Mouse (Mus musculus): ENCODE results near the gene Pdgfc. TPM values are rescaled to one million over a fixed set of nuclear protein-coding genes. Genes with fewer than 3 reads are reported as not detected.

Gene Pdgfc
- polyA plus RNA-seq, 1 experiment from 2014 or later: 7.9 TPM

DNA sequence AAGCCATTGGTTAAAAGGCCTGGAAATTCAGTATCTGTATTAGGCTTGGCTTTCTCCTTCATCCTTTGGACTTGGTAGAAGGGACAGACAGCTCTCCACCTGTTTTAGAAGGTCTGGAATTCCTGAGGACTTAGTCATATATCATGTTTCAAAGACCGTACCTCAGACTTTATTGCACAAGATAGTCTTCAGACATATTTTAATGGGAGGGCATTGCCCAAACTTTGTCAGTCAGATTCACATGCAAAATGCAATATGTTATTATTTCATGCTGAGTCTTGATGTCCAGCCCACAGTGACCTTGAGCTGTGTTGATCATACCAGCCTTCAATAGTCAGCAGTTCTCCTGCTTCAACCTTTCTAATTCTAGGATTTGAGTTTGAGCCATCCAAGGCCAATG is 64.9 kb downstream of the Pdgfc start:
- Histone ChIP-seq H3K4me3 (ENCODE audit: low read depth, low read length) (no peak overlapping the region), H3K36me3 (ENCODE audit: control insufficient read depth, insufficient read depth, low read length) (no peaks in the 10 kb centered on the region), H3K27me3 (ENCODE audit: control insufficient read depth, insufficient read depth, low read length) (no peaks in the 10 kb centered on the region), H3K4me2 (replicated peaks; ENCODE audit: low read depth) (no peak overlapping the region), H3K4me1 (replicated peaks; ENCODE audit: control insufficient read depth, insufficient read depth) (0 out of 2 replicates have a peak, but pooled peaks cover 2% of the 10 kb centered on the region), H3K9ac (ENCODE audit: low read length) (no peak overlapping the region), H3K9me3 (ENCODE audit: control insufficient read depth, low read length) (no peaks in the 10 kb centered on the region), H3K27ac (replicated peaks) (no peak overlapping the region)
- ATAC-seq (ENCODE audit: low FRiP score, low TSS enrichment) (no peak), DNase-seq (ENCODE audit: low spot score) (no peak)
- TF ChIP-seq CTCF (IDR thresholded peaks at IDR 0.05; ENCODE audit: low read depth) (no peak), EP300 (optimal IDR thresholded peaks at IDR 0.05) (no peak)
- 66% methylated on average over 1 of the region's 1 CpGs for WGBS

DNA sequence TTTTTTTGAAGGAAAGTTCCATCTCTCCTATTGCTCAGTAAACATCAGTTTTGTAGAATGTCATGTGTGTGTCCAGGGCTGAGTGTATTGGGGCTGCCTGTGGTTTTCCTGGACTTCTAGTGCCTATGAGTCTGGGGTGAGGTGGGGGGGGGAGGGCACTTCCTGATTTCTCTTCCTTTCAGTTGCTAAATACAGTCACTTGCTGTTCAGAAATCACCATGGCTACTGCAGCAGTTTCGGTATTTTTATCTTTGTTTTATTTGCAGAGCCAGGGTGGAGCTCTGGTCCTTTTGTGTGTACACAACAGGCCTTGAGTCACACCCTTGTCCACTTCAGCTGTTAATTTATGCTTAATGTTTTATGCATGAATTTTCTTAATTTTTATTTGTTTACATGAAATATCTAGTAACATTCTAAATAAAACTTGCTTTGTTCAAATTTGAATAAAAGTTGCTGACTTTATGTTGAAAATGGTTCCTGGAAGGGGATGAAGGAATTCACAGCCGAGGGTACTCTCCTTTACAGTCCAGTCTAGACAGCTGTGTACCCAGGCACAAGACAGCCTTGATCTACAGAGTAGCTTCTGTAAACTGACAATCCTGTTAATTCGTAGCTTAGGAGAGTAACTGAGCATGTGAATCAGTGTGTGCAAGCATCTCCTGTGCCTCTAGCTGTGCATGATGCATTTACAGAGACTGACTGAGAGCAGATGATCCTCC is 66.1 kb downstream of the Pdgfc start:
- WGBS: 13% methylated on average over 3 of the region's 3 CpGs

DNA sequence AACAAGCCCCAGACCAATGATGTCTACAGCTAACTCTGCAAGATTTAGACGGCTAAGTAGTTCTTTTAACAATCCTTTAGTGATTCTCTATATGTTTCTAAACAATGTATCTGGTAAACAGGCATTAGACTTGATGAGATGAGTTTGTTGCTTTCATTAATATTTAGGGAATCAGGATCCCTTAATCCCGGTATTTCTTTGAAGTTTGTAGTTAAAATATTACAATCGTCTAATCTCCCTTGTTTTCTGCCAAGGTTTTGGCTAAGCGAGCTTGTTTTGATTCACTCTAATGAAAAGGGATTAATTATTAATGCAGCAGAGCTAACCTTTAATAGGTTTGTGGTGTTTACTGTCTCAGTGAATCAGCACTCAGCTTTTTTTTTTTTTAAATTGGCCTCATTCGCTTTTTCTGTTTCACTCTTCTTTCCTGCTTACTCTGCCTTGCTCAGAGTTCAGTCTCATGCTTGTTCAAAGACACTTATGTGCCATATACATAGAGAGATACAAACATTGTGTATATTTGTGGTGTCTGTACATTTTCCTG is 66.7 kb downstream of the Pdgfc start:
- no peak for DNase-seq (ENCODE audit: low spot score)
- WGBS: 45% methylated on average over 5 of the region's 5 CpGs
- H3K36me3 ChIP-seq (ENCODE audit: control insufficient read depth, insufficient read depth, low read length): no peaks in the 10 kb centered on the region
- H3K4me2 ChIP-seq (replicated peaks; ENCODE audit: low read depth): no peak overlapping the region
- H3K4me3 ChIP-seq (ENCODE audit: low read depth, low read length): no peak overlapping the region
- no peaks in the 10 kb centered on the region for H3K9me3 ChIP-seq (ENCODE audit: control insufficient read depth, low read length)
- H3K27me3 ChIP-seq (ENCODE audit: control insufficient read depth, insufficient read depth, low read length): no peaks in the 10 kb centered on the region
- no peak overlapping the region for H3K9ac ChIP-seq (ENCODE audit: low read length)
- H3K27ac ChIP-seq (replicated peaks): peak overlapping the region; percentile 56; the same call in 1 of the 2 replicates
- 0 out of 2 replicates have a peak, but pooled peaks have one; percentile 24 for ATAC-seq (ENCODE audit: low FRiP score, low TSS enrichment)
- TF ChIP-seq CTCF (IDR thresholded peaks at IDR 0.05; ENCODE audit: low read depth) (no peak), EP300 (optimal IDR thresholded peaks at IDR 0.05) (no peak)
- H3K4me1 ChIP-seq (replicated peaks; ENCODE audit: control insufficient read depth, insufficient read depth): no peaks in the 10 kb centered on the region

More for the DNA sequence above, 66.1 kb downstream of the Pdgfc start:
- Histone ChIP-seq H3K4me3 (ENCODE audit: low read depth, low read length) (no peak overlapping the region), H3K4me2 (replicated peaks; ENCODE audit: low read depth) (no peak overlapping the region), H3K27me3 (ENCODE audit: control insufficient read depth, insufficient read depth, low read length) (no peaks in the 10 kb centered on the region), H3K4me1 (replicated peaks; ENCODE audit: control insufficient read depth, insufficient read depth) (no peaks in the 10 kb centered on the region), H3K9me3 (ENCODE audit: control insufficient read depth, low read length) (no peaks in the 10 kb centered on the region), H3K27ac (replicated peaks) (peak overlapping the region; percentile 56; the same call in 1 of the 2 replicates), H3K9ac (ENCODE audit: low read length) (no peak overlapping the region), H3K36me3 (ENCODE audit: control insufficient read depth, insufficient read depth, low read length) (no peaks in the 10 kb centered on the region)
- ATAC-seq (ENCODE audit: low FRiP score, low TSS enrichment) (peak; percentile 96), DNase-seq (ENCODE audit: low spot score) (peak; percentile 77)
- TF ChIP-seq CTCF (IDR thresholded peaks at IDR 0.05; ENCODE audit: low read depth) (no peak), EP300 (optimal IDR thresholded peaks at IDR 0.05) (no peak)

DNA sequence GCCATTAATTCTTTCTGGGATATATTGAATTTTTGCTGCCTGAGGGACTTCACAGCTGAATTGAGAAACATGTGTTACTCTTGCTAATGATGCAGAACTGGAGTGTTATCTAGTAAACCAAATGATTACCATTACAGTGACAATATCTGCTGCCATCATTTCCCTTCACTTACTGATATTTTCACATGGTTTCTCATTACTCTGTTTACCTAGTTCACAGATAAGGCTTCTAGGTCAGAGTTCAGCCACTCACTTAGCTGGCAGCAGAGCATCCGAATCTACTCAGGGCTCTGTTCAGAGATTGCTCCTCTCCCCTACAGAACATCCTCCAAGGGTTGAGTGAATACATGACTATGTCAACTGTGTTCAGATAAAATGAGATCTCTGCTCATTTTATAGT is 71.3 kb downstream of the Pdgfc start:
- Histone ChIP-seq H3K4me1 (replicated peaks; ENCODE audit: control insufficient read depth, insufficient read depth) (no peaks in the 10 kb centered on the region), H3K9me3 (ENCODE audit: control insufficient read depth, low read length) (no peaks in the 10 kb centered on the region), H3K27me3 (ENCODE audit: control insufficient read depth, insufficient read depth, low read length) (no peaks in the 10 kb centered on the region), H3K4me3 (ENCODE audit: low read depth, low read length) (no peak overlapping the region), H3K9ac (ENCODE audit: low read length) (no peak overlapping the region), H3K27ac (replicated peaks) (no peak overlapping the region), H3K4me2 (replicated peaks; ENCODE audit: low read depth) (no peak overlapping the region), H3K36me3 (ENCODE audit: control insufficient read depth, insufficient read depth, low read length) (no peaks in the 10 kb centered on the region)
- TF ChIP-seq CTCF (IDR thresholded peaks at IDR 0.05; ENCODE audit: low read depth): no peak
- no peak for TF ChIP-seq EP300 (optimal IDR thresholded peaks at IDR 0.05)
- no peak for DNase-seq (ENCODE audit: low spot score)
- no peak for ATAC-seq (ENCODE audit: low FRiP score, low TSS enrichment)
- WGBS: 59% methylated on average over 1 of the region's 1 CpGs

DNA sequence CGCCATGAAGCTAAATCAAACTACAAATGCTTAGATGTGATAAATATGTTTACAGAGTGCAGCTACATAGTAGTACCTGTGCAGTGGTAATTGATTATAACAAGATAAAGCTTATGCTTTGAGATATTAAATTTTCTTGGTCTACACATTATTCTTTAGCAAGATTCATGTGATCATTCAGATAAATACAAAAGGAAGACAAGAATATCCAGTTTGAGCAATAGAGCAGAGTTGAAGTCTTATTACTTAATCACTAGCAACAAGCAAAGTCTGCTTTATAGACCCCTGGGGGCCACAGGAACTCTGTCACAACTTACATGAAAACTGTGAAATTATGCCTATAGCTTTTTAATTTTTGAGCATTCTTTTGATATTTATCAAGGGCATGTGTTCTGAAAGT is 74.8 kb downstream of the Pdgfc start:
- Histone ChIP-seq H3K9ac (ENCODE audit: low read length) (no peak overlapping the region), H3K4me2 (replicated peaks; ENCODE audit: low read depth) (no peak overlapping the region), H3K4me3 (ENCODE audit: low read depth, low read length) (no peak overlapping the region), H3K36me3 (ENCODE audit: control insufficient read depth, insufficient read depth, low read length) (no peaks in the 10 kb centered on the region), H3K9me3 (ENCODE audit: control insufficient read depth, low read length) (no peaks in the 10 kb centered on the region), H3K27me3 (ENCODE audit: control insufficient read depth, insufficient read depth, low read length) (no peaks in the 10 kb centered on the region), H3K27ac (replicated peaks) (no peak overlapping the region), H3K4me1 (replicated peaks; ENCODE audit: control insufficient read depth, insufficient read depth) (no peaks in the 10 kb centered on the region)
- DNase-seq (ENCODE audit: low spot score) (no peak), ATAC-seq (ENCODE audit: low FRiP score, low TSS enrichment) (no peak)
- TF ChIP-seq CTCF (IDR thresholded peaks at IDR 0.05; ENCODE audit: low read depth) (no peak), EP300 (optimal IDR thresholded peaks at IDR 0.05) (no peak)
- WGBS: 38% methylated on average over 1 of the region's 1 CpGs

DNA sequence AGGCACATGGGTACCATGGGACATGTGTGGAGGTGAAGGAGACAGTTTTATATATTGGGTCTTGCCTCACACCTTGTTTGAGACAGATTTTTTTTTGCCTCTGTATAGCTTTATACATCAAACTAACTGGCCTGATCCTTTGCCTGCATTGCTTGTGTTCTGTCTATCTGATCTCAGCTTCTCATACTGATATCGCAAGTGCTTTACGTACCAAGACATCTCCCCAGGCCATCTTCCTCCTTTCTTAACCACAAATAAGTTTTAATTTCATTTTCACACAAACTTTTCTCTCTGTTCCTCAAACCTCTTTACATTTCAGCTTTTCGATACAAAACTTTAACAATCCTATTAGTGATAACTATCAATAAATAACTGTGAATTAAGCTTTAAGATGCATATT is 76.7 kb downstream of the Pdgfc start:
- Histone ChIP-seq H3K9ac (ENCODE audit: low read length) (no peak overlapping the region), H3K27me3 (ENCODE audit: control insufficient read depth, insufficient read depth, low read length) (no peaks in the 10 kb centered on the region), H3K4me1 (replicated peaks; ENCODE audit: control insufficient read depth, insufficient read depth) (no peaks in the 10 kb centered on the region), H3K36me3 (ENCODE audit: control insufficient read depth, insufficient read depth, low read length) (no peaks in the 10 kb centered on the region), H3K9me3 (ENCODE audit: control insufficient read depth, low read length) (no peaks in the 10 kb centered on the region), H3K4me3 (ENCODE audit: low read depth, low read length) (no peak overlapping the region), H3K4me2 (replicated peaks; ENCODE audit: low read depth) (no peak overlapping the region), H3K27ac (replicated peaks) (no peak overlapping the region)
- no peak for DNase-seq (ENCODE audit: low spot score)
- no peak for TF ChIP-seq CTCF (IDR thresholded peaks at IDR 0.05; ENCODE audit: low read depth)
- no peak for TF ChIP-seq EP300 (optimal IDR thresholded peaks at IDR 0.05)
- no peak for ATAC-seq (ENCODE audit: low FRiP score, low TSS enrichment)
- 95% methylated on average over 3 of the region's 3 CpGs for WGBS
